Comparison of ENCODE assay signal across 14 mouse cellular contexts in the genomic region with DNA sequence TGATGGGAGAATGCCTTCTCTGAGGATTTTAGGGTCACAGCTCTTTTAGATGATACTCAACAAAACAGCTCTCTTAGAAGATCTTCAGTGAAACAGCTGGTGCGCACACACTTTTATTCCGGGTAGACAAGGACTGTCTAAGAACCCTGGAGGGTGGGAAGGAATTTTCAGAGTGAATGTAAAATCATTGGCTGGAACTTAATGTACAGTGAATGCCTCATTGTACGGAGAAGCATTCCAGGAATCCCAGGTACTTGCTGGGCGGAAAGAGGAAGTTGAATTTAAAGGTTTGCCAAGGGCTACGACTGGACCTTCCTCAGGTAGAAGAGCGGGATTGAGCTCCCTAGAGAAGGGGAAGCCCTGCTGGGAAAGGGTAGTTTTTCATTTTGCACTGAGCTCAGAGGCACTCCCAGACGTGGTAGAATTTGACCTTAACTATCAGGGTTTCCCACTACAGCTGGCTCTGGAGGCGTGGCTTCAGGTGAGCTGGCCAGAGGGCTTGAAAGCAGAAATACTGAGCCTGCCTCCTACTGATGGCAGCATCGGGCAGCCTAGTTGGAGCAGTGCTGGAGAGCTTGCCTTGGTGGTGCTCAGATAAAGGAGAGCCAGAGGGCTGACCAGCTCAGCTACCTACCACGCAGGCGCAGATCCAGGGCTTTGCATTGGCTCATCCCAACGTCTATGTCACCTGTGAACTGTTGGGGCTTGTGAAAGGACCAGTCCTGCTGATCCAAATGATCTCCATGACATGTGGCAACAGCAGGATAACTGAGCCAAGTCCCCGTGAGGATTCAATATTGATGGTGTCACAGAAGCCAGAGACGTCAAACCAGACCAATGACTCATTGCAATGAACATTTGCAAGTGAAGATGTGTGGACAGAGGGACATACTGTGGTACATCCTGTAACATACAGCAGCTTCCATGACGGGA. TPM values are rescaled to one million over a fixed set of nuclear protein-coding genes. Genes with fewer than 3 reads are reported as not detected.
DNase-seq lines count a peak whose midpoint lies in the region; ATAC-seq and TF ChIP-seq lines count a peak whose summit lies in the region.
"Had no signal": no experiment of that assay in that cellular context is flagged by ENCODE, and none has a peak within 500 bp of the region (broad histone marks: within the 10 kb centered on the region; RNA-seq: fewer than 3 reads in every experiment).

No protein-coding gene starts in this region.

- no peaks in the 10 kb centered on the region for H3K27me3 ChIP-seq in liver, postnatal 0 days (ENCODE audit: insufficient read depth, low read length)
- peaks cover 11% of the 10 kb centered on the region for H3K27me3 ChIP-seq in liver, embryonic 12.5 days (replicated peaks)
- H3K27me3 ChIP-seq in lung, embryonic 15.5 days, result no peaks in the 10 kb centered on the region

- TF ChIP-seq EP300 in liver, postnatal 0 days (IDR thresholded peaks at IDR 0.05; ENCODE audit: low read depth), result no peak

- H3K36me3 ChIP-seq in liver, postnatal 0 days (replicated peaks; ENCODE audit: insufficient read depth, low read length), result no peaks in the 10 kb centered on the region
- no peaks in the 10 kb centered on the region for H3K36me3 ChIP-seq in liver, embryonic 12.5 days
- no peaks in the 10 kb centered on the region for H3K36me3 ChIP-seq in lung, embryonic 15.5 days
- H3K36me3 ChIP-seq: midbrain, embryonic 10.5 days had no signal

- 63% methylated on average over 15 of the region's 15 CpGs for WGBS in liver, postnatal 0 days (ENCODE audit: insufficient replicate concordance)
- WGBS in liver, embryonic 12.5 days (ENCODE audit: insufficient replicate concordance), result 58% methylated on average over 15 of the region's 15 CpGs
- 50% methylated on average over 15 of the region's 15 CpGs for WGBS in lung, embryonic 15.5 days

- no peak for TF ChIP-seq CTCF in liver, postnatal 0 days (IDR thresholded peaks at IDR 0.05; ENCODE audit: low read depth)

- H3K9ac ChIP-seq in liver, postnatal 0 days (replicated peaks), result no peak overlapping the region
- no peak overlapping the region for H3K9ac ChIP-seq in liver, embryonic 12.5 days
- H3K9ac ChIP-seq in lung, embryonic 15.5 days, result no peak overlapping the region

- no peak overlapping the region for H3K27ac ChIP-seq in liver, postnatal 0 days (ENCODE audit: low read depth)
- H3K27ac ChIP-seq in liver, embryonic 12.5 days, result no peak overlapping the region
- H3K27ac ChIP-seq in lung, embryonic 15.5 days, result peak overlapping the region; percentile 87
- H3K27ac ChIP-seq: midbrain, embryonic 10.5 days had no signal

- no peaks in the 10 kb centered on the region for H3K4me1 ChIP-seq in liver, postnatal 0 days (ENCODE audit: insufficient read depth)
- peaks cover 21% of the 10 kb centered on the region for H3K4me1 ChIP-seq in liver, embryonic 12.5 days
- no peaks in the 10 kb centered on the region for H3K4me1 ChIP-seq in lung, embryonic 15.5 days
- H3K4me1 ChIP-seq: midbrain, embryonic 10.5 days had no signal

- no peak overlapping the region for H3K4me3 ChIP-seq in liver, postnatal 0 days (ENCODE audit: low read depth, low read length)
- no peak overlapping the region for H3K4me3 ChIP-seq in liver, embryonic 12.5 days
- H3K4me3 ChIP-seq in lung, embryonic 15.5 days, result peak overlapping the region; percentile 12; the same call in 1 of the 2 replicates
- H3K4me3 ChIP-seq: midbrain, embryonic 10.5 days; myocyte had no signal

- H3K9me3 ChIP-seq in liver, postnatal 0 days (ENCODE audit: low read length), result no peaks in the 10 kb centered on the region
- no peaks in the 10 kb centered on the region for H3K9me3 ChIP-seq in liver, embryonic 12.5 days (replicated peaks)
- H3K9me3 ChIP-seq in lung, embryonic 15.5 days, result no peaks in the 10 kb centered on the region
- H3K9me3 ChIP-seq: midbrain, embryonic 10.5 days had no signal

- DNase-seq in liver, postnatal 0 days, result peak; percentile 27
- peak; percentile 96 for DNase-seq in gonadal fat pad, adult 2 months (ENCODE audit: low read depth)
- DNase-seq in cerebellum, postnatal 10 days, result no peak
- no peak for DNase-seq in heart, adult 9 months (ENCODE audit: low spot score in 2 of 2)
- no peak for DNase-seq in cerebellum, adult 11-12 months
- DNase-seq: adrenal gland, postnatal 36 days; heart, adult 18-20 months; heart, postnatal 14 days; layer of hippocampus, postnatal 36 days; right cerebral cortex, postnatal 4 days had no signal

- peak; percentile 84 for ATAC-seq in liver, postnatal 0 days
- no peak for ATAC-seq in liver, embryonic 12.5 days
- ATAC-seq in lung, embryonic 15.5 days (ENCODE audit: borderline replicate concordance, extremely low read depth, low FRiP score, low TSS enrichment), result peak; percentile 68

- no peak overlapping the region for H3K4me2 ChIP-seq in liver, postnatal 0 days (ENCODE audit: low read depth, low read length)
- no peak overlapping the region for H3K4me2 ChIP-seq in liver, embryonic 12.5 days
- H3K4me2 ChIP-seq in lung, embryonic 15.5 days, result peak overlapping the region; percentile 41

RNA-seq across cellular contexts. Expression of a gene that starts 17.0 kb away (rescaled TPM):
- polyA plus RNA-seq in liver, postnatal 0 days (2015; fragmentation: Nextera tagmentation; extraction: Ambion mirVana), result 0.60 and 0.72 TPM in 2 replicates
- 0.26 and 0.43 TPM in 2 replicates for polyA plus RNA-seq in liver, embryonic 12.5 days (2016; fragmentation: Nextera tagmentation; extraction: Ambion mirVana)
- polyA plus RNA-seq in gonadal fat pad, adult 2 months (2012; rRNA removed), result 27.1 and 35.8 TPM in 2 replicates
- polyA plus RNA-seq in lung, embryonic 15.5 days (2015; fragmentation: Nextera tagmentation; extraction: Ambion mirVana), result 18.3 and 20.4 TPM in 2 replicates

RNA-seq across cellular contexts. Expression of a gene that starts 27.2 kb away (rescaled TPM):
- polyA plus RNA-seq in liver, postnatal 0 days (2015; fragmentation: Nextera tagmentation; extraction: Ambion mirVana), result 4.3 and 4.6 TPM in 2 replicates
- 7.1 and 8.9 TPM in 2 replicates for polyA plus RNA-seq in liver, embryonic 12.5 days (2016; fragmentation: Nextera tagmentation; extraction: Ambion mirVana)
- polyA plus RNA-seq in gonadal fat pad, adult 2 months (2012; rRNA removed), result 58.8 and 64.3 TPM in 2 replicates
- 36.9 and 37.7 TPM in 2 replicates for polyA plus RNA-seq in lung, embryonic 15.5 days (2015; fragmentation: Nextera tagmentation; extraction: Ambion mirVana)

Comparison
In these comparisons a context has a peak if more than half of its experiments do, and no peak if none do; other contexts are left out.
1. DNase-seq: peak in liver, postnatal 0 days (single experiment) and gonadal fat pad, adult 2 months (single experiment); none in cerebellum, postnatal 10 days (0 of 2), heart, adult 9 months (0 of 2) and cerebellum, adult 11-12 months (single experiment).
2. RNA of a gene that starts 17.0 kb away (polyA plus RNA-seq): 27.1 to 35.8 TPM in gonadal fat pad, adult 2 months and 18.3 to 20.4 TPM in lung, embryonic 15.5 days; 0.60 to 0.72 TPM in liver, postnatal 0 days and 0.26 to 0.43 TPM in liver, embryonic 12.5 days; every median in the first group is over 10 times any median in the second.